Mouse (Mus musculus): Measurements from ENCODE around the gene Grin2b.

- TF ChIP-seq CTCF (IDR thresholded peaks at IDR 0.05; ENCODE audit: control insufficient read depth, insufficient read depth, insufficient read length) (no peak), FOSL1 (IDR thresholded peaks at IDR 0.05; ENCODE audit: insufficient read depth, low read length, poor library complexity, severe bottlenecking) (no peak), CEBPB (IDR thresholded peaks at IDR 0.05; ENCODE audit: low read depth) (no peak), MAX (IDR thresholded peaks at IDR 0.05) (no peak)
Measured at GRCm38 (mm10) chr6:136172172-136172651, 1.1 kb downstream of the Grin2b start.
